Mouse (Mus musculus) heart, embryonic 12.5 days (tissue): ENCODE data around the gene Tmem201. TPM values are rescaled to one million over a fixed set of nuclear protein-coding genes. Genes with fewer than 3 reads are reported as not detected.

Source experiments
- ATAC-seq: fragments of 200-750 bp; cut with Nextera tagmentation; 2 replicates; pipeline ENCODE4 v1.8.0; 2017; ENCODE audit warnings: moderate TSS enrichment, moderate library complexity; ENCODE audit not compliant: insufficient number of reproducible peaks, low FRiP score
- H3K27ac ChIP-seq: fragments of 300-500 bp; sonication (generic); 2 replicates; pipeline ENCODE4 v1.5.1; 2016; ENCODE audit warnings: mild to moderate bottlenecking, moderate library complexity; ENCODE audit not compliant: poor library complexity, severe bottlenecking
- H3K27me3 ChIP-seq: fragments of 300-500 bp; sonication (generic); replicated peaks from 2 replicates; pipeline ENCODE4 v1.6.1; 2016; ENCODE audit warnings: mild to moderate bottlenecking, moderate library complexity
- H3K36me3 ChIP-seq: fragments of 300-500 bp; sonication (generic); 2 replicates; pipeline ENCODE4 v1.6.1; 2016; ENCODE audit warnings: mild to moderate bottlenecking, moderate library complexity
- H3K4me1 ChIP-seq: fragments of 300-500 bp; sonication (generic); replicated peaks from 2 replicates; pipeline ENCODE4 v1.6.1; 2016; ENCODE audit warnings: mild to moderate bottlenecking
- H3K4me2 ChIP-seq: fragments of 300-500 bp; sonication (generic); 2 replicates; pipeline ENCODE4 v1.6.1; 2016; ENCODE audit warnings: mild to moderate bottlenecking, moderate library complexity
- H3K4me3 ChIP-seq: fragments of 300-500 bp; sonication (generic); 2 replicates; pipeline ENCODE4 v1.5.1; 2016; ENCODE audit warnings: mild to moderate bottlenecking
- H3K9ac ChIP-seq: fragments of 300-500 bp; sonication (generic); 2 replicates; pipeline ENCODE4 v1.6.1; 2016; ENCODE audit warnings: mild to moderate bottlenecking, moderate library complexity
- H3K9me3 ChIP-seq: fragments of 300-500 bp; sonication (generic); replicated peaks from 2 replicates; pipeline ENCODE4 v1.6.1; 2016; ENCODE audit warnings: mild to moderate bottlenecking, moderate library complexity
- WGBS: fragments of 180-500 bp; shearing (Covaris S2); methylation state at CpG from one replicate; pipeline ENCODE4 v1.1.7; 2016; 5-methylcytosine and 5-hydroxymethylcytosine counted together
- polyA plus RNA-seq: library from polyadenylated mRNA; unstranded; fragments of >200 nt; fragmentation: Nextera tagmentation; extraction: Ambion mirVana; gene quantifications from 2 replicates; pipeline ENCODE4 v1.2.1, GENCODE M21; 2016

The Tmem201 gene
- polyA plus RNA-seq: 51.1 and 52.8 TPM in 2 replicates

DNA sequence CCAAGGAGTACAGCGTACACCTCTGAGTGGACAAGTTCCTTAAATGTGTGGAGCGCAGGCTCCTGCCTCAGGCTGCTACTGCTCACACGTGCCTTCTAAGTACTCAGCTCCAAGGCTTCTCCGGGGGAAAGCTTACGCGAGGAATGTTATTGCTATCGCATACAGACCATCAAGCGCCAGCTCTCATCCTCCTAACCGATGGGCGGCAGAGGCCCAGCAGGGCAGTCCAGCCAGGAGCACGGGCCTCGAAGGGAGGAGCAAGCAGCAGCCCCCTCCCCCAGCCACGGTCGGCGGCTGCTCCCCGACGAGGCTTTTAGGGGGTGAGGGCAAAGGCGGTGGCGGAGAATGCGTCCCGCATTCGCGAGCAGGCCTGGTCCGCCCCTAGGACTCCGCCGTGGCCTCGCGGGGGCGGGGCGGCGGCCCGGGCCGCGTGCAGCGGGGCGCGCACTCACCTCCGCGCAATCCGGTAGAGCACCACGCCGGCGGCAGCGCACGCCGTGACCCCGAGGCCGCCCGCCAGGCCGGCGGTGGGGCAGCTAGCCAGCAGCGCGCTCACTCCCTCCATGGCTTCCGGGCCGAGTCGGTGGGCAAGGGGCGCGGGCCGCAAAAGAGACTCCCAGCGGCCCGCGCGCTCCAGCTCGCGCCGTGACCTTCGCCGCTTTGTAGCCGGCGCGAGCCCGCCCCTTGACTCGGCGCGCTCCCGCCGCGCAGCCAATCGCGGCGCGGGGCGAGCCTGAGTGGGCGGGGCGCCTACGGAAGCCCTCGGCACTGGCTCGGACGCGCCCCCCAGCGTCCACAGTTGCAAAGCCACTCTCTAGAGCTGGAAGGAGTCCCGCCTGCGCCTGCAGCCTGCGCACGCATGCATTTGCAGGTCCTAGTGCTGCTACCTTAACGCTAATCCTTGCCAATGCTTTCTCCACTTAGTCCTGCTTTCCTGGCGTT, at the start of gene Tmem201:
Gene Tmem201 (minus strand): TSS at position 662 of the 942 bp plus-strand sequence.
- peak within 1 kb of the TSS; percentile 79 for H3K4me3 ChIP-seq
- under 1% methylated on average over 92 of the region's 97 CpGs for WGBS
- H3K9me3 ChIP-seq: no peaks in the 10 kb centered on the region
- H3K27ac ChIP-seq: peak within 1 kb of the TSS; percentile 80
- peaks cover 5% of the 10 kb centered on the region for H3K36me3 ChIP-seq
- ATAC-seq: peak; percentile 91
- H3K4me1 ChIP-seq: peaks cover 46% of the 10 kb centered on the region
- no peaks in the 10 kb centered on the region for H3K27me3 ChIP-seq
- peak within 1 kb of the TSS; percentile 96 for H3K4me2 ChIP-seq
- H3K9ac ChIP-seq: peak within 1 kb of the TSS; percentile 90

DNA sequence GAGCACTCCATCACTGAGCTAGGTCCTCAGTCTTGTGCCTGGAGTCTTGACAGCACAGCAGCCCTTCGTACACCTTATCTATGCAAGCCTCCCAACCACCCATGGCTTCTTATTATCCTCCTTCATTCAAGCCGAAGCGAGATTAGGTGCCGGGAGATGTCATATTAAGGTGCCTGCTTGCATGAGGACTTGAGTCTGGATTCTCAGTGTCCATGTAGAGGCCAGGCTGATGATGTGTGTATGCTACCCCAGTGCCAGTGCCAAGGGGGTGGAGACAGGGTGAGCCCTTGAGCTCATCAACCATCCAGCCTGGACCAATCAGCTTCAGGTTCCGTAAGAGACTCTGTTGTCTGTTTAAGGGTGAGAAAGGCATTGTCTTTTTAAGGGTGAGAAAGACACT, 47.1 kb upstream of the Tmem201 start:
- Histone ChIP-seq H3K9ac (no peak overlapping the region), H3K4me3 (no peak overlapping the region), H3K27ac (no peak overlapping the region), H3K9me3 (peaks cover 4% of the 10 kb centered on the region; the same call in 1 of the 2 replicates), H3K4me2 (no peak overlapping the region), H3K27me3 (no peaks in the 10 kb centered on the region), H3K4me1 (peaks cover 3% of the 10 kb centered on the region; the same call in 1 of the 2 replicates), H3K36me3 (no peaks in the 10 kb centered on the region)
- 66% methylated on average over 5 of the region's 5 CpGs for WGBS
- no peak for ATAC-seq

DNA sequence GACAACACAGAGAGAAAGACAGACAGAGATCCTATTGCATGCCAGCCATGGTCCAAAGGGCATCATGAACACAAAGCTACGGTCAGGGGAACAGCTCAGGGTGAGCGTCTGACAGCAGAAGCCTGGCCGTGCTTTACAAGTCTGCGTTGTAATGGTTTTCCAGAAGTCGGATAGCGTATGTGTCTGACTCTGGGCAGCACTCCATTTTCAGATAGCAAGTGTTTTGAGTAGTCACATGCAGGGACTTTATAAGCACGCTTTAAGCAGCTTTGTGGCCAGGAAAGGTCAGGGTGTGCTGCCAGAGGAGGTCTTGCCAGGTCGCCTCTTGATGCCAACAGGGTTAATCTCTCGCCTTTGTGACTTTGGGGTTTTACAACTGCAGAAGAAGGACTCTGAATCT, 46.5 kb upstream of the Tmem201 start:
- H3K36me3 ChIP-seq: no peaks in the 10 kb centered on the region
- H3K9me3 ChIP-seq: peaks cover 4% of the 10 kb centered on the region; the same call in 1 of the 2 replicates
- 76% methylated on average over 9 of the region's 9 CpGs for WGBS
- no peak for ATAC-seq
- no peak overlapping the region for H3K4me2 ChIP-seq
- no peaks in the 10 kb centered on the region for H3K27me3 ChIP-seq
- no peak overlapping the region for H3K4me3 ChIP-seq
- H3K9ac ChIP-seq: no peak overlapping the region
- H3K27ac ChIP-seq: no peak overlapping the region
- H3K4me1 ChIP-seq: no peaks in the 10 kb centered on the region

DNA sequence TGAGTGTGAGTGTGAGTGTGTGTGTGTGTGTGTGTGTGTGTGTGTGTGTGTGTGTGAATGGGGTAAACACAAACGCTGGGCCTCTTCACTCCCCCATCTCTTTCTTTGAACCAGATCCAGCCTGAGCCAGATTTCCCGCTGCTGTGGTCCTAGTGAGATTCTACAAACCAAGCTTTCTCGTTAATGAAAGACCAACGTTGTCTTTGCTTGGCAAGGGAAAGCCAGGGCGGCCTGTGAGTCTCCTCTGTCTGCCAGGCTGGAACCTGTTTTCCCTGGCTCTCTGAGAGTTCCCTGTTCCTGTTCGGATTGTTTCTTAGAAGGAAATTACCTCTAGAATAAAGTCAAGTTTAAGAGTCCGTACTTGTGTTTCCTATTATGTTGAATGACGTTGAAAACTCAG, 45.1 kb upstream of the Tmem201 start:
- no peak overlapping the region for H3K9ac ChIP-seq
- ATAC-seq: no peak
- WGBS: 77% methylated on average over 8 of the region's 8 CpGs
- no peak overlapping the region for H3K27ac ChIP-seq
- H3K27me3 ChIP-seq: no peaks in the 10 kb centered on the region
- no peak overlapping the region for H3K4me2 ChIP-seq
- H3K4me1 ChIP-seq: no peaks in the 10 kb centered on the region
- H3K36me3 ChIP-seq: no peaks in the 10 kb centered on the region
- H3K4me3 ChIP-seq: no peak overlapping the region
- peaks cover 4% of the 10 kb centered on the region; the same call in 1 of the 2 replicates for H3K9me3 ChIP-seq

DNA sequence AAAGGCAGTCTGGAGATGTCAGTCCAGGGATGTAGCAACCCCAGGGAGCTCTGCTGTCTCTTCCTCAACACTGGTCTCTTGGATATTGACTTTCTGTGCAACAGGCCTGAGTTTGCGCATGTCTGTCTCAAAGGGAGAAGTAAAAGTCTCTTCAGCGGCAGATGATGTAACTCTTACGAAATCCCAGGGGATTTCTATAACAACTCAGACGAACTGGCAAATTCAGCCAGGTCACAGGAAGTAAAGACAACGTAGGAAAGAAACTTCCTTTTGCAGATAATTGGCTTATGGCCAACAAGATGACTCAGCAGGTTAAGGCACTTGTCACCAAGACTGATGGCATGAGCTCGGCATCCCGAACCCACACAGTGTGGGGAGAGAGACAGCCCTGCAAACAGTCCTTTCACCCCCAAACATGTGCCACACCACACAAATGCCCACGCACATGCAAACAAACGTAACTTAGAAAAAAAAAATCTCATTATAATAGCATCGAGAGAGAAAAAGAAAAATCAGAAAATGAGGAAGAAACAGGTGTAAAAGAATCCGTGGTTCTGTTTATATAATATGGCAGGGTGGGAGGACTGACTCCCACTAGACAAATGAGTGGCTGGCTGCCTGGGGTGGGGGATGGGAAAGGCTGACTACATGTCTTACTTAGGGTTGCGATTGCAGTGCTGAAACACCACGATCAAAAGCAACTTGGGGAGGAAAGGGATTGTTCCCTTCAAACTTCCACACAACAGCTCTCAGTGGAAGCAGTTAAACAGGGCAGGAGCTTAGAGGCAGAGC, 42.9 kb upstream of the Tmem201 start:
- WGBS: 57% methylated on average over 13 of the region's 13 CpGs
- Histone ChIP-seq H3K27me3 (peaks cover 4% of the 10 kb centered on the region; the same call in 1 of the 2 replicates), H3K4me3 (no peak overlapping the region), H3K36me3 (no peaks in the 10 kb centered on the region), H3K27ac (no peak overlapping the region), H3K9me3 (no peaks in the 10 kb centered on the region; the same call in 1 of the 2 replicates), H3K4me1 (peaks cover 9% of the 10 kb centered on the region; the same call in 1 of the 2 replicates), H3K4me2 (no peak overlapping the region), H3K9ac (no peak overlapping the region)
- no peak for ATAC-seq

DNA sequence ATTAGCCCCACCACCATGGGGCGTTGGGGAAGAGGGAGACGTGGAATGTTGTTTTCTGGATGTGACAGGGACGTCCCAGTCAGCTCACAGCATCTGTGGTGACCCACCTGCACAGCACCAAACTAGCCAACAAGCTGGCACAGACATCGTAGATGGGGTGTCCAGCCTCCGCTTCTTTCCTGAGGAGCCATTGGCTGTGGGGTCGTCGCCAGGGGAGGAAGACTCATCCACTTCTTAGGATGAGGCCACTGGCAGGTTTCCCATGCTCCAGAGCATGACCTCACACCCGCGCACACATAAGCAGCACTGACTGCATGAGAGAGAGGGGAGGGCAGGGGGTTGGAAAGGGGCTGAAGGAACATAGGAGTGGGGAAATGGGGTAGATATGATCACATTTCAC, 42.1 kb upstream of the Tmem201 start:
- Histone ChIP-seq H3K4me1 (peaks cover 11% of the 10 kb centered on the region; the same call in 1 of the 2 replicates), H3K36me3 (no peaks in the 10 kb centered on the region), H3K27me3 (peaks cover 7% of the 10 kb centered on the region; the same call in 1 of the 2 replicates), H3K4me2 (no peak overlapping the region), H3K9ac (no peak overlapping the region), H3K9me3 (no peaks in the 10 kb centered on the region; the same call in 1 of the 2 replicates), H3K27ac (no peak overlapping the region), H3K4me3 (no peak overlapping the region)
- WGBS: 75% methylated on average over 9 of the region's 9 CpGs
- no peak for ATAC-seq

DNA sequence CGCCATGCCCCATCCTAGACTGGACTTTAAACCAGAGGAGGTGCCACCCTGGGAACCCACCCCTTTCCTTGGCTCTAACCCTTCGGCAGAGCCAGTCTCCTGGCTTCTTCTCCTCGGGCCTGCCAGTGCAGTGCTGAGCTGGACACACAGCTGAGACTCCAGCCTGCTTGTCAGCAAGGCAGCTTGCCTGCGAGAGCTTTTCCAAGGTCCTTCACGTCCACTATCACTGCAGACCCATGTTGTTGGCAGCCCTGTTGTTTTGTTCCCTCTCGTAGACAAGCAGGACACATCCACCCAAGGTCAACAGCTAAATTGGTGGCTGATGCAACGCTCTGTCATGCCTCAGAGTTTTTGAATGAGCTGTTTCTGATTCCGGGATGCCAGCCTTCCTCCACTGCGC, 39.3 kb upstream of the Tmem201 start:
- Histone ChIP-seq H3K36me3 (no peaks in the 10 kb centered on the region), H3K27me3 (peaks cover 7% of the 10 kb centered on the region; the same call in 1 of the 2 replicates), H3K4me3 (no peak overlapping the region), H3K9ac (no peak overlapping the region), H3K9me3 (no peaks in the 10 kb centered on the region; the same call in 1 of the 2 replicates), H3K4me2 (no peak overlapping the region), H3K4me1 (peaks cover 11% of the 10 kb centered on the region; the same call in 1 of the 2 replicates), H3K27ac (no peak overlapping the region)
- WGBS: 61% methylated on average over 9 of the region's 9 CpGs
- ATAC-seq: no peak

DNA sequence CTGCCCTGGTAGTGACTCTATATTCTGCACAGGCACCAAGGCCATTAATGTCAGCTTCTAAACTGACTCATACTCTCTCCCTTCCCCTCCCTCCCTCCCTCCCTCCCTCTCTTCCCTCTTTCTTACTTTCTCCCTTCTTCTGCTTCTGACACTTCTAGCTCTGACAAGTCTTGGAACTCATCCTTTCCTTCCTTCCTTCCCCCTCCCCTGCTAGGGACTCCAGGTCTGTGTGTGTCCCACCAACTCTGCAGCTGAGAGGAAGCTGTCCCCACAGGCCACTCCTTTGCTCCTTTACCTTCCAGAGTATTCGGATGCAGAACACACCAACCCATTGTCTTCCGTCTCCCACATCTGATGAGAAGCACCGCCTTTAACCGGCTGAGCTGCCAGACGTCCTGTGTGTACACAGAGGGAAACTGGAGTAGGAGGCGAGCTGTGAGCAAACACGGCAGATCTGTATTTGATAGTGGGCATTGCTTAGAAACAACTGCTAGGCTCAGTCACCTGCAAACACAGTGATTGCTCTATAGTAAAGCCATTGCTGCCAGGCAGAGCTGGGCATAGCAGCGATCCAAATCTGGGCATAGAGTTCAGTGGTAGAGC, 38.0 kb upstream of the Tmem201 start:
- Histone ChIP-seq H3K4me1 (peaks cover 11% of the 10 kb centered on the region; the same call in 1 of the 2 replicates), H3K9ac (no peak overlapping the region), H3K4me2 (no peak overlapping the region), H3K27me3 (peaks cover 7% of the 10 kb centered on the region; the same call in 1 of the 2 replicates), H3K4me3 (no peak overlapping the region), H3K36me3 (no peaks in the 10 kb centered on the region), H3K27ac (no peak overlapping the region), H3K9me3 (no peaks in the 10 kb centered on the region)
- no peak for ATAC-seq
- whole genome bisulfite sequencing: 34% methylated on average over 8 of the region's 8 CpGs

DNA sequence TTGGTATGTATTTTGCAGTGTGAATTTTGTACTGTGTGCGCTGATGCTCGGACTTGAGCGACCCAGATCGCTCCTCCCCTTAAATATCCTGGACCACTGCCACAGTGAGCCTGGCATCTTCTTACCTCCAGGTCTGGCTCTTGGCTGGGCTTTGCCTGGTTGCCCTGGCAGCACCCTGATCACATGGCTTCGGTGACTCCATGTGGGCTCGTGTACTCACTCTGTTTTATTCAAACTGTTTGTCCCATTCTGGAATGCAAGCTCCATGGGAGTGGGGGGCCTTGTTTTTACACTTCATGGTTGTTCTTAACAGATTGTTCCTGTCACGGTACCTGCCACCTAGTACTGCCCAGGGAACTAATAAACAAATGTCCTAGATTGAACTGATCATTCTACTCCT, 37.5 kb upstream of the Tmem201 start:
- 73% methylated on average over 7 of the region's 7 CpGs for WGBS
- H3K4me3 ChIP-seq: no peak overlapping the region
- ATAC-seq: no peak
- no peak overlapping the region for H3K9ac ChIP-seq
- H3K4me2 ChIP-seq: no peak overlapping the region
- H3K27me3 ChIP-seq: peaks cover 7% of the 10 kb centered on the region; the same call in 1 of the 2 replicates
- H3K4me1 ChIP-seq: peaks cover 11% of the 10 kb centered on the region; the same call in 1 of the 2 replicates
- no peak overlapping the region for H3K27ac ChIP-seq
- no peaks in the 10 kb centered on the region for H3K9me3 ChIP-seq
- H3K36me3 ChIP-seq: no peaks in the 10 kb centered on the region

DNA sequence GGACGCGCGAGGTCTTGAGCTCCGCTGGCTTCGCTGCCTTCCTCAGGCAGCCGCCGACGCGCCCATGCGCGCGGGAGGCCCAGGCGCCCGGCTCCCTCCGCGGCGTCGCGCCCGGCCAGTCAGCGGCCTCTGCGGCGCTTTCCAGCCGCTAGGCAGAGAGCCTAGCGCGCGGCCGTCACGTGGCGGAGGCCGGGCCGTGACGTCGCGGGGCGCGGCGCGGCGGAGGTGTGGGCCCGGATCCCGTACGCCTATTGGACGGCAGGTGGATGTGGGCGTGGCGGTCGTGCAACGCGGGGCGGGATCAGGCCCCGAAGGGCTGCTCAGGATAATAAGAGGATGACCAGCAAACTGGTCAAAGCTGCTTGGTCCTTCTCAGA, 36.2 kb upstream of the Tmem201 start, which contains the start of gene Slc25a33:
Gene Slc25a33 (minus strand): TSS at position 184 of the 377 bp plus-strand sequence.
- WGBS: under 1% methylated on average over 51 of the region's 51 CpGs
- H3K4me3 ChIP-seq: peak within 1 kb of the TSS; percentile 69
- no peaks in the 10 kb centered on the region for H3K36me3 ChIP-seq
- H3K4me1 ChIP-seq: peaks cover 11% of the 10 kb centered on the region; the same call in 1 of the 2 replicates
- peaks cover 7% of the 10 kb centered on the region; the same call in 1 of the 2 replicates for H3K27me3 ChIP-seq
- H3K9ac ChIP-seq: peak within 1 kb of the TSS; percentile 81
- H3K4me2 ChIP-seq: peak within 1 kb of the TSS; percentile 95
- peak within 1 kb of the TSS; percentile 45 for H3K27ac ChIP-seq
- ATAC-seq: peak; percentile 99
- no peaks in the 10 kb centered on the region for H3K9me3 ChIP-seq
